Mouse (Mus musculus) frontal cortex, adult 2 months (tissue): ENCODE data around the gene Sema6c. TPM values are rescaled to one million over a fixed set of nuclear protein-coding genes. Genes with fewer than 3 reads are reported as not detected.

Source experiments
- polyA plus RNA-seq: library from polyadenylated mRNA; depleted of rRNA; stranded (reverse); fragments of >200 nt; gene quantifications from 2 replicates; pipeline ENCODE4 v1.2.3, GENCODE M21; 2012; rRNA removed

Sema6c gene
- polyA plus RNA-seq, 1 experiment = 34.6 TPM

Other genes with a start within 250 kb of the Sema6c start
- 13.9 and 14.5 TPM in 2 replicates for gene Selenbp1, start 227.4 kb upstream of the Sema6c start, polyA plus RNA-seq
- gene Rfx5, start 206.4 kb upstream of the Sema6c start, polyA plus RNA-seq = 27.8 and 31.8 TPM in 2 replicates
- gene Pi4kb, start 185.7 kb upstream of the Sema6c start, polyA plus RNA-seq = 58.9 and 64.4 TPM in 2 replicates
- gene Zfp687, start 145.0 kb upstream of the Sema6c start, polyA plus RNA-seq = 18.4 and 20.9 TPM in 2 replicates
- 219 and 229 TPM in 2 replicates for gene Psmd4, start 117.8 kb upstream of the Sema6c start, polyA plus RNA-seq
- gene Pip5k1a, start 53.5 kb upstream of the Sema6c start, polyA plus RNA-seq = 41.6 and 42.0 TPM in 2 replicates
- 58.0 and 60.9 TPM in 2 replicates for gene Vps72, start 49.4 kb upstream of the Sema6c start, polyA plus RNA-seq
- gene Tmod4, start 36.0 kb upstream of the Sema6c start, polyA plus RNA-seq = 0.98 and 2.4 TPM in 2 replicates
- 118 and 124 TPM in 2 replicates for gene Scnm1, start 26.4 kb upstream of the Sema6c start, polyA plus RNA-seq
- gene Lysmd1, start 26.4 kb upstream of the Sema6c start, polyA plus RNA-seq = 20.2 and 21.2 TPM in 2 replicates
- 4.0 and 5.9 TPM in 2 replicates for gene Tnfaip8l2, start 18.1 kb upstream of the Sema6c start, polyA plus RNA-seq
- 15.8 and 17.9 TPM in 2 replicates for gene Gabpb2, start 57.5 kb downstream of the Sema6c start, polyA plus RNA-seq
- 62.5 and 63.5 TPM in 2 replicates for gene Cdc42se1, start 68.3 kb downstream of the Sema6c start, polyA plus RNA-seq
- gene Mllt11, start 71.7 kb downstream of the Sema6c start, polyA plus RNA-seq = 388 and 439 TPM in 2 replicates
- gene Gm128, start 81.1 kb downstream of the Sema6c start, polyA plus RNA-seq = 0.29 and 0.30 TPM in 2 replicates
- gene Bnipl, start 90.7 kb downstream of the Sema6c start, polyA plus RNA-seq = 0.40 and 0.48 TPM in 2 replicates
- gene Mindy1, start 120.9 kb downstream of the Sema6c start, polyA plus RNA-seq = 30.2 and 30.8 TPM in 2 replicates
- 23.1 and 25.3 TPM in 2 replicates for gene Prune1, start 121.6 kb downstream of the Sema6c start, polyA plus RNA-seq
- 2.5 and 2.6 TPM in 2 replicates for gene Anxa9, start 146.7 kb downstream of the Sema6c start, polyA plus RNA-seq
- 93.9 and 99.4 TPM in 2 replicates for gene Cers2, start 154.3 kb downstream of the Sema6c start, polyA plus RNA-seq
- 32.8 and 36.6 TPM in 2 replicates for gene Setdb1, start 196.7 kb downstream of the Sema6c start, polyA plus RNA-seq
- not detected in 2 replicates for gene 4930558C23Rik, start 242.4 kb downstream of the Sema6c start, polyA plus RNA-seq